Mouse (Mus musculus): ENCODE data around the gene Mgat4c. TPM values are rescaled to one million over a fixed set of nuclear protein-coding genes. Genes with fewer than 3 reads are reported as not detected.

Mgat4c gene
- polyA plus RNA-seq (2014; fragmentation: Nextera tagmentation; extraction: Ambion mirVana): 52.3 and 56.3 TPM in 2 replicates

- DNase-seq (ENCODE audit: low spot score) (peak; percentile 71), ATAC-seq (ENCODE audit: low FRiP score) (peak; percentile 73; the same call in 1 of the 2 replicates)
- WGBS: 32% methylated on average over 6 of the region's 6 CpGs
- H3K4me2 ChIP-seq (replicated peaks): peak within 1 kb of the TSS; percentile 22
- H3K27me3 ChIP-seq (ENCODE audit: control insufficient read depth, insufficient read depth, low read length): no peaks in the 10 kb centered on the region
- H3K27ac ChIP-seq: peak within 1 kb of the TSS; percentile 79
- H3K4me1 ChIP-seq (replicated peaks; ENCODE audit: control insufficient read depth, insufficient read depth, low read length): no peaks in the 10 kb centered on the region
- no peaks in the 10 kb centered on the region for H3K9me3 ChIP-seq (ENCODE audit: control insufficient read depth, low read length)
- no peaks in the 10 kb centered on the region for H3K36me3 ChIP-seq (replicated peaks; ENCODE audit: control insufficient read depth, insufficient read depth)
- peak within 1 kb of the TSS; percentile 20 for H3K4me3 ChIP-seq (replicated peaks; ENCODE audit: low read length)
- H3K9ac ChIP-seq: peak within 1 kb of the TSS; percentile 8
These were observed at the start of gene Mgat4c for GRCm38 (mm10) chr10:101681437-101681912. Mgat4c (plus strand) TSS chr10:101681487.

GRCm38 (mm10) chr10:101635266-101635665 lies 46.0 kb upstream of the Mgat4c start:
- Histone ChIP-seq H3K27me3 (ENCODE audit: control insufficient read depth, insufficient read depth, low read length) (no peaks in the 10 kb centered on the region), H3K4me2 (replicated peaks) (no peak overlapping the region), H3K36me3 (replicated peaks; ENCODE audit: control insufficient read depth, insufficient read depth) (no peaks in the 10 kb centered on the region), H3K4me3 (replicated peaks; ENCODE audit: low read length) (no peak overlapping the region), H3K27ac (no peak overlapping the region), H3K9me3 (ENCODE audit: control insufficient read depth, low read length) (no peaks in the 10 kb centered on the region; the same call in 1 of the 2 replicates), H3K4me1 (replicated peaks; ENCODE audit: control insufficient read depth, insufficient read depth, low read length) (no peaks in the 10 kb centered on the region), H3K9ac (no peak overlapping the region)
- WGBS: 91% methylated on average over 6 of the region's 6 CpGs
- DNase-seq (ENCODE audit: low spot score): no peak
- no peak for ATAC-seq (ENCODE audit: low FRiP score)

- Histone ChIP-seq H3K4me2 (replicated peaks) (no peak overlapping the region), H3K27me3 (ENCODE audit: control insufficient read depth, insufficient read depth, low read length) (no peaks in the 10 kb centered on the region), H3K36me3 (replicated peaks; ENCODE audit: control insufficient read depth, insufficient read depth) (no peaks in the 10 kb centered on the region), H3K4me1 (replicated peaks; ENCODE audit: control insufficient read depth, insufficient read depth, low read length) (no peaks in the 10 kb centered on the region), H3K4me3 (replicated peaks; ENCODE audit: low read length) (no peak overlapping the region), H3K27ac (no peak overlapping the region), H3K9ac (no peak overlapping the region), H3K9me3 (ENCODE audit: control insufficient read depth, low read length) (no peaks in the 10 kb centered on the region)
- ATAC-seq (ENCODE audit: low FRiP score) (no peak), DNase-seq (ENCODE audit: low spot score) (no peak)
- WGBS: 78% methylated on average over 2 of the region's 2 CpGs
These were observed 40.2 kb upstream of the Mgat4c start for GRCm38 (mm10) chr10:101641048-101641447.

- ATAC-seq (ENCODE audit: low FRiP score): no peak
- H3K4me3 ChIP-seq (replicated peaks; ENCODE audit: low read length): peak overlapping the region; percentile 20
- peak overlapping the region; percentile 8 for H3K9ac ChIP-seq
- H3K4me1 ChIP-seq (replicated peaks; ENCODE audit: control insufficient read depth, insufficient read depth, low read length): no peaks in the 10 kb centered on the region
- no peak for DNase-seq (ENCODE audit: low spot score)
- H3K27ac ChIP-seq: peak overlapping the region; percentile 79
- no peaks in the 10 kb centered on the region for H3K27me3 ChIP-seq (ENCODE audit: control insufficient read depth, insufficient read depth, low read length)
- H3K36me3 ChIP-seq (replicated peaks; ENCODE audit: control insufficient read depth, insufficient read depth): no peaks in the 10 kb centered on the region
- peak overlapping the region; percentile 22 for H3K4me2 ChIP-seq (replicated peaks)
- H3K9me3 ChIP-seq (ENCODE audit: control insufficient read depth, low read length): no peaks in the 10 kb centered on the region
- WGBS: 52% methylated on average over 5 of the region's 5 CpGs
These were observed 627 bp downstream of the Mgat4c start for GRCm38 (mm10) chr10:101681914-101682313.

GRCm38 (mm10) chr10:101761828-101762227 lies 80.5 kb downstream of the Mgat4c start:
- no peaks in the 10 kb centered on the region for H3K4me1 ChIP-seq (replicated peaks; ENCODE audit: control insufficient read depth, insufficient read depth, low read length)
- no peaks in the 10 kb centered on the region for H3K27me3 ChIP-seq (ENCODE audit: control insufficient read depth, insufficient read depth, low read length)
- DNase-seq (ENCODE audit: low spot score): no peak
- WGBS: 84% methylated on average over 3 of the region's 3 CpGs
- no peak overlapping the region for H3K4me3 ChIP-seq (replicated peaks; ENCODE audit: low read length)
- H3K36me3 ChIP-seq (replicated peaks; ENCODE audit: control insufficient read depth, insufficient read depth): no peaks in the 10 kb centered on the region
- ATAC-seq (ENCODE audit: low FRiP score): no peak
- H3K27ac ChIP-seq: no peak overlapping the region
- no peak overlapping the region for H3K4me2 ChIP-seq (replicated peaks)
- no peaks in the 10 kb centered on the region for H3K9me3 ChIP-seq (ENCODE audit: control insufficient read depth, low read length)
- no peak overlapping the region for H3K9ac ChIP-seq

GRCm38 (mm10) chr10:101770688-101771087 lies 89.4 kb downstream of the Mgat4c start:
- no peak overlapping the region for H3K27ac ChIP-seq
- no peak overlapping the region for H3K4me3 ChIP-seq (replicated peaks; ENCODE audit: low read length)
- ATAC-seq (ENCODE audit: low FRiP score) (no peak), DNase-seq (ENCODE audit: low spot score) (no peak)
- no peak overlapping the region for H3K4me2 ChIP-seq (replicated peaks)
- H3K36me3 ChIP-seq (replicated peaks; ENCODE audit: control insufficient read depth, insufficient read depth): no peaks in the 10 kb centered on the region
- H3K9ac ChIP-seq: no peak overlapping the region
- H3K4me1 ChIP-seq (replicated peaks; ENCODE audit: control insufficient read depth, insufficient read depth, low read length): no peaks in the 10 kb centered on the region
- H3K9me3 ChIP-seq (ENCODE audit: control insufficient read depth, low read length): no peaks in the 10 kb centered on the region
- no peaks in the 10 kb centered on the region for H3K27me3 ChIP-seq (ENCODE audit: control insufficient read depth, insufficient read depth, low read length)
- 72% methylated on average over 1 of the region's 1 CpGs for WGBS

- no peaks in the 10 kb centered on the region for H3K9me3 ChIP-seq (ENCODE audit: control insufficient read depth, low read length)
- H3K9ac ChIP-seq: no peak overlapping the region
- H3K27ac ChIP-seq: no peak overlapping the region
- H3K4me1 ChIP-seq (replicated peaks; ENCODE audit: control insufficient read depth, insufficient read depth, low read length): no peaks in the 10 kb centered on the region
- WGBS: 71% methylated on average over 4 of the region's 4 CpGs
- no peak overlapping the region for H3K4me3 ChIP-seq (replicated peaks; ENCODE audit: low read length)
- H3K4me2 ChIP-seq (replicated peaks): no peak overlapping the region
- no peak for ATAC-seq (ENCODE audit: low FRiP score)
- DNase-seq (ENCODE audit: low spot score): no peak
- no peaks in the 10 kb centered on the region for H3K27me3 ChIP-seq (ENCODE audit: control insufficient read depth, insufficient read depth, low read length)
- H3K36me3 ChIP-seq (replicated peaks; ENCODE audit: control insufficient read depth, insufficient read depth): no peaks in the 10 kb centered on the region
These were observed 89.9 kb downstream of the Mgat4c start for GRCm38 (mm10) chr10:101771157-101771556.

GRCm38 (mm10) chr10:101783161-101783744 lies 102.0 kb downstream of the Mgat4c start:
- Histone ChIP-seq H3K36me3 (replicated peaks; ENCODE audit: control insufficient read depth, insufficient read depth) (no peaks in the 10 kb centered on the region), H3K4me1 (replicated peaks; ENCODE audit: control insufficient read depth, insufficient read depth, low read length) (no peaks in the 10 kb centered on the region), H3K27me3 (ENCODE audit: control insufficient read depth, insufficient read depth, low read length) (no peaks in the 10 kb centered on the region), H3K4me3 (replicated peaks; ENCODE audit: low read length) (no peak overlapping the region), H3K9me3 (ENCODE audit: control insufficient read depth, low read length) (no peaks in the 10 kb centered on the region), H3K27ac (no peak overlapping the region), H3K9ac (no peak overlapping the region), H3K4me2 (replicated peaks) (no peak overlapping the region)
- WGBS: 73% methylated on average over 3 of the region's 3 CpGs
- no peak for DNase-seq (ENCODE audit: low spot score)
- ATAC-seq (ENCODE audit: low FRiP score): no peak

- 0 out of 2 replicates have a peak, but pooled peaks cover 3% of the 10 kb centered on the region for H3K9me3 ChIP-seq (ENCODE audit: control insufficient read depth, low read length)
- no peak for DNase-seq (ENCODE audit: low spot score)
- no peak overlapping the region for H3K4me2 ChIP-seq (replicated peaks)
- H3K36me3 ChIP-seq (replicated peaks; ENCODE audit: control insufficient read depth, insufficient read depth): no peaks in the 10 kb centered on the region
- no peak overlapping the region for H3K27ac ChIP-seq
- ATAC-seq (ENCODE audit: low FRiP score): no peak
- 93% methylated on average over 1 of the region's 1 CpGs for WGBS
- H3K9ac ChIP-seq: no peak overlapping the region
- no peaks in the 10 kb centered on the region for H3K4me1 ChIP-seq (replicated peaks; ENCODE audit: control insufficient read depth, insufficient read depth, low read length)
- no peak overlapping the region for H3K4me3 ChIP-seq (replicated peaks; ENCODE audit: low read length)
- H3K27me3 ChIP-seq (ENCODE audit: control insufficient read depth, insufficient read depth, low read length): no peaks in the 10 kb centered on the region
These were observed 114.2 kb downstream of the Mgat4c start for GRCm38 (mm10) chr10:101795507-101795906.
